Mouse (Mus musculus): Measurements from ENCODE around the gene Itm2b. TPM values are rescaled to one million over a fixed set of nuclear protein-coding genes. Genes with fewer than 3 reads are reported as not detected.

The Itm2b gene
- polyA plus RNA-seq, 1 experiment, result 150 TPM

GRCm38 (mm10) chr14:73329871-73330270 lies 55.2 kb downstream of the Itm2b start:
- TF ChIP-seq CTCF (IDR thresholded peaks at IDR 0.05; ENCODE audit: low read depth, low read length) (no peak), EP300 (IDR thresholded peaks at IDR 0.05; ENCODE audit: insufficient read depth, low read depth, low read length) (no peak), POLR2A (IDR thresholded peaks at IDR 0.05; ENCODE audit: insufficient read depth, low read length) (no peak)
- H3K4me1 ChIP-seq (ENCODE audit: control insufficient read depth, insufficient read depth, low read length), result no peaks in the 10 kb centered on the region
- H3K27ac ChIP-seq (ENCODE audit: insufficient read depth, low read length), result no peak overlapping the region
- H3K36me3 ChIP-seq (ENCODE audit: control insufficient read depth, insufficient read depth, low read length, poor library complexity, severe bottlenecking), result no peaks in the 10 kb centered on the region
- H3K9ac ChIP-seq (ENCODE audit: low read depth, poor library complexity, severe bottlenecking), result no peak overlapping the region
- H3K9me3 ChIP-seq (replicated peaks; ENCODE audit: control insufficient read depth, insufficient read depth, low read length, poor library complexity, severe bottlenecking), result no peaks in the 10 kb centered on the region
- H3K4me3 ChIP-seq (ENCODE audit: low read depth, low read length), result no peak overlapping the region
- no peaks in the 10 kb centered on the region; the same call in 1 of the 2 replicates for H3K27me3 ChIP-seq (ENCODE audit: control insufficient read depth, insufficient read depth, low read length, poor library complexity, severe bottlenecking)

DNA sequence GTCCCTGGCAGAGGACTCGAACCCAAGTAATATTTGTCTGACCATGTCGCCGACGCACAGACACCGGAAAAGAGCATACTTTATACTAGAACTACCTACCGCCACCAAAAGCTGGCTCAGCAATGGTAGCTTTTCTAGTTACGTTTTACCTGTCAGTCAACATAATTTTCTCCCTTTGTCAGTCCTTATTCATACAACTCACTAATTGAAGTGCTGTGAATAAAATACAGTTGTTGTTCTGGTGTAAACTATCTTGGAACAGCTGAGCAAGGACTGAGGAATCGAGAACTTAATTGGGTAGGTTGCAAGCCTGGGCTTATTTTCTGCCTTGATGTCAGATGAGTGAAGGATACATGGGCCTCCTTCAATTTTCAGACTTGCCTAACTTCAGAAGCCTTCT lies 58.6 kb downstream of the Itm2b start:
- peak overlapping the region; percentile 71 for H3K27ac ChIP-seq (ENCODE audit: insufficient read depth, low read length)
- peak overlapping the region; percentile 100 for H3K9ac ChIP-seq (ENCODE audit: low read depth, poor library complexity, severe bottlenecking)
- H3K4me1 ChIP-seq (ENCODE audit: control insufficient read depth, insufficient read depth, low read length), result no peaks in the 10 kb centered on the region
- H3K9me3 ChIP-seq (replicated peaks; ENCODE audit: control insufficient read depth, insufficient read depth, low read length, poor library complexity, severe bottlenecking), result no peaks in the 10 kb centered on the region
- no peaks in the 10 kb centered on the region; the same call in 1 of the 2 replicates for H3K36me3 ChIP-seq (ENCODE audit: control insufficient read depth, insufficient read depth, low read length, poor library complexity, severe bottlenecking)
- TF ChIP-seq CTCF (IDR thresholded peaks at IDR 0.05; ENCODE audit: low read depth, low read length) (no peak), POLR2A (IDR thresholded peaks at IDR 0.05; ENCODE audit: insufficient read depth, low read length) (no peak), EP300 (IDR thresholded peaks at IDR 0.05; ENCODE audit: insufficient read depth, low read depth, low read length) (no peak)
- H3K27me3 ChIP-seq (ENCODE audit: control insufficient read depth, insufficient read depth, low read length, poor library complexity, severe bottlenecking), result no peaks in the 10 kb centered on the region; the same call in 1 of the 2 replicates
- H3K4me3 ChIP-seq (ENCODE audit: low read depth, low read length), result peak overlapping the region; percentile 96

- no peaks in the 10 kb centered on the region for H3K9me3 ChIP-seq (replicated peaks; ENCODE audit: control insufficient read depth, insufficient read depth, low read length, poor library complexity, severe bottlenecking)
- TF ChIP-seq CTCF (IDR thresholded peaks at IDR 0.05; ENCODE audit: low read depth, low read length) (no peak), POLR2A (IDR thresholded peaks at IDR 0.05; ENCODE audit: insufficient read depth, low read length) (peak; percentile 15), EP300 (IDR thresholded peaks at IDR 0.05; ENCODE audit: insufficient read depth, low read depth, low read length) (no peak)
- no peaks in the 10 kb centered on the region; the same call in 1 of the 2 replicates for H3K36me3 ChIP-seq (ENCODE audit: control insufficient read depth, insufficient read depth, low read length, poor library complexity, severe bottlenecking)
- H3K27me3 ChIP-seq (ENCODE audit: control insufficient read depth, insufficient read depth, low read length, poor library complexity, severe bottlenecking), result no peaks in the 10 kb centered on the region; the same call in 1 of the 2 replicates
- H3K9ac ChIP-seq (ENCODE audit: low read depth, poor library complexity, severe bottlenecking), result peak within 1 kb of the TSS; percentile 100
- peak within 1 kb of the TSS; percentile 96 for H3K4me3 ChIP-seq (ENCODE audit: low read depth, low read length)
- H3K27ac ChIP-seq (ENCODE audit: insufficient read depth, low read length), result peak within 1 kb of the TSS; percentile 71
- H3K4me1 ChIP-seq (ENCODE audit: control insufficient read depth, insufficient read depth, low read length), result no peaks in the 10 kb centered on the region
Measured at GRCm38 (mm10) chr14:73325456-73326381, 59.4 kb downstream of the Itm2b start, which contains the start of gene Rb1. TSS of gene Rb1 (minus strand) at chr14:73325822.

DNA sequence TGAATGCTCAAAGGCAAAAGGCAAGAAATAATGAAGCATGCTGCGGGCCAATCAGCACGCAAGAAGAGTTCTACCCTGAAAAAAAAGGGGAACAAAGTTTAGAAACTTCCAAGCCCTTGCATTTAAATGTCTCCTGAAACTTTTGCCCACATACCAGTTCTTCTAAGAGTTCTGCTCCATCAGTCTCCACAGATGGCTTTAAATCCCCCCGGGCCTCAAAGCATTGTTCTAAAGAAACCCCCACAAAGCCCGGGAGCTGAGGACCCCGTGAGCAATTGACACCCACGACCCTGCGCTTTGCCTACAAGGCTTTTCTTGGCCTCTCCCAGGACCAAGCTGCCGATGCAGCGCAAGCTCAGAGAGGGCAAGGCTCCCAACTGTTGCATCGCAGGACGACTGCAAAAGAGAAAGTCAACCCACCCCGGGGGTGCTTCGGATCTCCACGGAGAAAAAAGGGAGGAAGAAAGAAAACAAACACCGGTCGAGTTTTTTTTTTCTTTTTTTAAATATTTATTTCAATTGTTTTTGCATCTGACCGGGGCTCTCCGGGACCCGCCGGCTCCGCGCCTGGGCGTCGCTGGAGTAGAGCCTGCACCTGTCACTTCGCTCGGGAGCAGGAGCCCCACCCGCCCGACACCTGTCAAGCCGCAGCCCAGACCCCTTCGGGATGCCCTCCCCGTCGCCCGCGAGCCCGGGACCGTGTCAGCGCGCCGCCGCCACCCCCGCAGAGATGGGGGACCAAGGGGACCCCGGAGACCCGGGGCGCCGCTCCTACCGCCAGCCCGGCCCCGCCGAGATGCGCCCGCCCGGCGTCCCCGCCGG lies 60.2 kb downstream of the Itm2b start:
- no peaks in the 10 kb centered on the region; the same call in 1 of the 2 replicates for H3K27me3 ChIP-seq (ENCODE audit: control insufficient read depth, insufficient read depth, low read length, poor library complexity, severe bottlenecking)
- H3K9me3 ChIP-seq (replicated peaks; ENCODE audit: control insufficient read depth, insufficient read depth, low read length, poor library complexity, severe bottlenecking), result no peaks in the 10 kb centered on the region
- H3K27ac ChIP-seq (ENCODE audit: insufficient read depth, low read length), result no peak overlapping the region
- peak overlapping the region; percentile 96 for H3K4me3 ChIP-seq (ENCODE audit: low read depth, low read length)
- H3K36me3 ChIP-seq (ENCODE audit: control insufficient read depth, insufficient read depth, low read length, poor library complexity, severe bottlenecking), result no peaks in the 10 kb centered on the region; the same call in 1 of the 2 replicates
- TF ChIP-seq EP300 (IDR thresholded peaks at IDR 0.05; ENCODE audit: insufficient read depth, low read depth, low read length) (no peak), CTCF (IDR thresholded peaks at IDR 0.05; ENCODE audit: low read depth, low read length) (no peak), POLR2A (IDR thresholded peaks at IDR 0.05; ENCODE audit: insufficient read depth, low read length) (no peak)
- H3K4me1 ChIP-seq (ENCODE audit: control insufficient read depth, insufficient read depth, low read length), result no peaks in the 10 kb centered on the region
- H3K9ac ChIP-seq (ENCODE audit: low read depth, poor library complexity, severe bottlenecking), result peak overlapping the region; percentile 100

DNA sequence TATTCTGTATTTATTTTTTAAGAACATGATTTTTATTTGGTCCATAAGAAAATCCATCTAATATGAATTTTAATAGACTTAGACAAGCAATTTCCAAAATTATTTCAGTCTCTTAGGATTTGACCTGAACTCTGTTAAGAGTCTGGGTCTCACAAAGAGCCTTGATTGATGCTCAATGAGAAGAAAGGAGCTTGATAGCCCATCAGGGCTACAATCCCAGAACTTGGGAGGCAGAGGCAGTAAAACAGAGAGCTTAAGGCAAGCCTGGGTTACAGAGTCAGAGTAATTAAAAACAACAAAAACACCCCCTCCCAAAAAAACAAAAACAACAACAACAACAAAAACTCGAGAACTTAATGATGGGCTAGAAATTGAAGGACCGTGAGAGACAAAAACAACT lies 61.1 kb downstream of the Itm2b start:
- H3K9ac ChIP-seq (ENCODE audit: low read depth, poor library complexity, severe bottlenecking), result no peak overlapping the region
- H3K4me3 ChIP-seq (ENCODE audit: low read depth, low read length), result no peak overlapping the region
- H3K9me3 ChIP-seq (replicated peaks; ENCODE audit: control insufficient read depth, insufficient read depth, low read length, poor library complexity, severe bottlenecking), result no peaks in the 10 kb centered on the region
- no peak overlapping the region for H3K27ac ChIP-seq (ENCODE audit: insufficient read depth, low read length)
- H3K4me1 ChIP-seq (ENCODE audit: control insufficient read depth, insufficient read depth, low read length), result no peaks in the 10 kb centered on the region
- no peaks in the 10 kb centered on the region; the same call in 1 of the 2 replicates for H3K27me3 ChIP-seq (ENCODE audit: control insufficient read depth, insufficient read depth, low read length, poor library complexity, severe bottlenecking)
- no peaks in the 10 kb centered on the region; the same call in 1 of the 2 replicates for H3K36me3 ChIP-seq (ENCODE audit: control insufficient read depth, insufficient read depth, low read length, poor library complexity, severe bottlenecking)
- TF ChIP-seq EP300 (IDR thresholded peaks at IDR 0.05; ENCODE audit: insufficient read depth, low read depth, low read length) (no peak), POLR2A (IDR thresholded peaks at IDR 0.05; ENCODE audit: insufficient read depth, low read length) (no peak), CTCF (IDR thresholded peaks at IDR 0.05; ENCODE audit: low read depth, low read length) (no peak)

Measured in ES-Bruce4 (cell line).